Mouse (Mus musculus): ENCODE measurements around the gene Proca1. TPM values are rescaled to one million over a fixed set of nuclear protein-coding genes. Genes with fewer than 3 reads are reported as not detected.

The Proca1 gene
- total RNA-seq, 2 experiments from 2014 or later, result 0.89 to 1.6 TPM

DNA sequence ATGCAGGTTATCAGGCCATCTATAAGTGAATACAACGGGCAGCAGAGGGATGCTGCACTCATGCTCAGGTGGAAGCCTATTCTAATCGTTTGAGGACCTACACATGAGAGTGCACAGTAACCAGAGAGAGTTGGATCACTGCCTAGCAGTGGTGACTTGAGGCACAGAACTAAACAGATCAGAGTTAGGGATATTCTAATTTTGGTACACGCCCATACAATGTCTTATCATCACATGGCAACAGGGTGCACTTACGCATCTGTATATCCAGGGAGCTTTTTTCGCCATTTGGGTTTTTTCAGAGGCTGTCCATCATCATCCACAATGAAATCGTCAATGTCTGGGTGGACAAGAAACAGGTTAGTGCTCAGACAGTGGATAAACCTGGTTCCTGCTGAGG, 38.3 kb downstream of the Proca1 start:
- DNase-seq, result no peak

DNA sequence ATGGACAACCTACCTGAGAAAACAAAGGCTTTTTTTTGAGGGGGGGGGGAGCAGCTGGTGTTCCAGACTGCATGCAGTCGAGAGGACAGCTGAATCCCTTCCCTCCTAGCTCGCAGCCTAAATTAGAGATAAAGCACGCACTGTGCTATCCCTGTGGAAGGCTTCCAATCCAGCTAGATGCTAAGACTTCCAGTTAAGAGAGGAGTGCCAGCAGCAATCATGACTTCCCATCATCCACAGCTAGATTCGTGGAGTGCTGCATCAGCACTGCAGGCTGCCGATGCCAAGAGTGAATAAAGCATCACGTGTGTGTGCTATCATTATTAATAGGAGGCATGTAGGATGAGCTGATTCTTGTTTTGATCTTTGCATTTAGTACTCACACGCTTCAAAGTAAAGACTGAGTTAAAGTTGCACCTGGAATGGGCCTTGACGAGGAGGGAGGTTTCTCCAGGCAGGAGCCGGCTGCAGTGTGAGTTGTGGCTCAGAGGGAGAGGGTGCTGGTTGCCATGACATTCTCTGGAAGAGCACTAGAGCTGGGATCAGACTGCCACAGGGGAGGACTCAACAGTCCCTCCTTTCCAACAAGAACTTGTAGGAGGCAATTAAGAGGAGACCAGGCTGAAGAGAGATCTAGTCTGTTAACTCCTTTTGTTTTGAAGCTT, 47.1 kb downstream of the Proca1 start:
- peak; percentile 27 to 44 for DNase-seq

DNA sequence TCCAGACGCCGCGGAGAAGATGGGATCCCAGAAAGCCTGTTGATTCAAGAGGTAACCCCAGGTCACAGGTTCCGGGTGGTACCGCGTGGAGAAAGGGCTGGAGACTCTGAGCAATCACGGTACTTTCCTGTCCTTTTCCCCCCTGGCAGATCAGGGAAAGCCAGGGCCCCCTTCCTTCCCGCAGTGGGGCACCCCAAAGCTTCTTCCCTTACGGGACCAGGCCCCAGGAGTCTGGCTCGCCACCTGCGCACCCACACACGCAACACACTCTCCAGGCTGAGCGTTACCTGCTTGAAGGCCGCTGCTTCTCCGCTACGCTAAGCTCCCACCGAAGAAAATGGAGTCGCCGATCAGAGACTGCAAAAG, 52.1 kb downstream of the Proca1 start:
- no peak for DNase-seq

DNA sequence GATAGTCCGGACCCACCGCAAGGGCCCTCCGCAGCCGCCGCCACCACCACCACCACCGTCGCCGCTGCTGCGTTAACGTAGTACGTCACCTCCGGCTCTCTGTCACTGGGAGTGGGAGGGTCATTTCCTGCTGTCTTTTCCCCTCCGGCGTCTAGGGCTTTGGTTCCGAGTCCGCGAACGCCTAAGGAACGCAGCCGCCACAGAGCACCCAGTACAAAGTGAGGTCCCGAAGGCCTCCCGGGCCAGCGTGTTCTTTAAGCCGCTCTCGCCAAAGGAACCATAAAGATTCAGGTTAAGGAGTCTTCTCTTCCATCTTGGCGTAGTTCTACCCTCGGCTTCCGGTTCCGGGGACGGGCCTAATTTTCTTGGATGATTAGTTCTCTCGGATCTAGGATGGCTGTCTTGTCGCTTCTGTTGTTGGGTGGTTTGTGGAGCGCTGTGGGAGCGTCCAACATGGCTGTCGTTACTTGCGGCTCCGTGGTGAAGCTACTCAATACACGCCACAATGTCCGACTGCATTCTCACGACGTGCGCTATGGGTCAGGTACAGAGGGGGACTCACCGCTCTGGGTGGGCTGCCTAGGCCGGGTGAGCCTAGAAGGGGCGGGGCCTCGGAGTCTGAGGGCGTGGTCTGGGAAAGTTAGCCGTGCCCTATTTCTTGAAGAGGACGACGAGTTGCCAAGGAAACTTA, 52.6 kb downstream of the Proca1 start, which contains the start of the genes Sdf2 and Supt6:
Gene Sdf2 (plus strand): TSS at position 120 of the 691 bp plus-strand sequence.
Gene Supt6 (minus strand): TSS at position 361 of the 691 bp plus-strand sequence.
- peak; percentile 91 to 96 for DNase-seq

DNA sequence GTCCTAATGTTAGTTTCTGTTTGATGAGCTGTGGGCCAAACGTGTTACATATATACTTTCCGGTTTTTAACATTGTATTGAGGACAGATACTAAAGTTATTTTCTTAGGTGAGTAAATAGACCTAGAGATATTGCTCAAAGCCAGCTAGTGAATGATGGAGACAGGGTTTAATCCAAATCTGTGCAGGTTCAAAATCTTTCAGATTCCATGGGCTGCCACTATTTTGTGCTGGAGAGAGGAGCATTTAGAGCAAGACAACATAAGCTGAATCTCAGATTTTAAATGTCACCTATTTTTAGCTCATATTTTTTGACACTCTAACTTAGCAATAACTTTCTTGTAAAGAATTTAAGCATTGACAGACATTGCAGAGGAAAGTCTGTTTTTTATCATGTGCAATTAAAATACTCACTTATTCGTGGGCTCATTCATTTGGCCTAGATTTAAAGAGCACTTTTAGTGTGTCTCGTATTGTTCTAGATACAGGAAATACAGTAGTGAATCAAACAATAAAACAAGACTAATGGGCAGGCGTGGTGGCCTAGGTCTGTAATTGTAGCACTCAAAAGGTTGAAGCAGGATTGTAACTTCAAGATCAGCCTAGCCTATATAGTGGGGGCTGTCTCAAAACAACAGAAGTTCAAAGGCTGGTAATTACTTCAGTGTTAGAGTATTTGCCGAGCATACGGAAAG, 53.3 kb downstream of the Proca1 start:
- no peak for DNase-seq

DNA sequence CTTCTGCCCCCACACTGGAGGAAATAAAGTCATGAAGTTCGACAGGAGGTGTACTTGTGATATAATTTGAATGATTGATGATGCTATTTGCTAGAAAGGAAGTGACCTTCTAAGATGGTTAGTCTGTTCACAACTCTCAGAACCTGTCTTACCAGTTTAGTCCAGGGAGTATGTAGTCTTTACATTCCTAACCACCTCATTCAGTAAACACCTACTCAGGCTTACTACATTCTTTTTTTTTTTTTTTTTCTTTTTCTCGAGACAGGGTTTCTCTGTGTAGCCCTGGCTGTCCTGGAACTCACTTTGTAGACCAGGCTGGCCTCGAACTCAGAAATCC, 53.8 kb downstream of the Proca1 start:
- no peak for DNase-seq

DNA sequence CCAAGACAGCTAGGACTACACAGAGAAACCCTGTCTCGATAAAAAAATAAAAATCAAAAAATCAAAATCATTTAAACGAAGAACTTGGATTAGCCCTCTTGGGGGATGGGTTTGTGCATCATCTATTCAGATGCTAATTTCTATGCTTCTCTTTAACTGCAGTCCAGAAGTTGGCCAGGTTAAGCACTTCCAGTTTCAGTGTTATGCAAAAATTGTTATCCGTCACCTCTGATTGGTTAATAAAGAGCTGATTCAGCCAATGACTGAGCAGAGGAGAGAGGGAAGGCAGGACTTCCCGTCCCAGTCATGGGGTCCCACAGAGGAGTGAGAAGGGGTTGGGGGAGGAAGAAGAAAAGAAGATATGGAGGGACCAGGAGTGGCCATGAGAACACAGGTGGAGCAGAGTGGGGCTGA, 54.5 kb downstream of the Proca1 start:
- no peak for DNase-seq

Small RNAs within 50 kb of the gene (microRNA-seq; reads per million reads assigned to microRNA genes)
- gene Mir7653, result 0.81 to 1.9 reads per million in 2 experiments

Other genes with a start within 250 kb of the Proca1 start
- 10 to 100 TPM; 21.7 to 21.9 TPM for gene Phf12, start 210.6 kb upstream of the Proca1 start, total RNA-seq (2021)
- gene Dhrs13, start 161.1 kb upstream of the Proca1 start, total RNA-seq (2021), result 1 to 10 TPM; 4.1 to 5.2 TPM
- gene Flot2, start 155.5 kb upstream of the Proca1 start, total RNA-seq (2021), result 10 to 100 TPM; 54.1 to 56.0 TPM
- gene Eral1, start 113.0 kb upstream of the Proca1 start, total RNA-seq (2021), result 10 to 100 TPM; 28.9 to 29.3 TPM
- gene Fam222b, start 98.7 kb upstream of the Proca1 start, total RNA-seq (2021), result 10 to 100 TPM; 11.7 to 12.5 TPM
- gene Traf4, start 27.8 kb upstream of the Proca1 start, total RNA-seq (2021), result 1 to 10 TPM; 3.2 to 4.6 TPM
- gene Nek8, start 16.7 kb upstream of the Proca1 start, total RNA-seq (2021), result 1 to 10 TPM; 1.7 to 2.6 TPM
- gene Tlcd1, start 16.7 kb upstream of the Proca1 start, total RNA-seq (2021), result 10 to 100 TPM in 1 of 2 experiments, 1 to 10 TPM in 1; 3.2 to 10.6 TPM
- 100 to 1,000 TPM; 866 to 935 TPM for gene Rpl23a, start 9.8 kb upstream of the Proca1 start, total RNA-seq (2021)
- 10 to 100 TPM in 1 of 2 experiments, 1 to 10 TPM in 1; 6.4 to 11.4 TPM for gene Rab34, start 5.0 kb upstream of the Proca1 start, total RNA-seq (2021)
- 10 to 100 TPM; 52.7 to 55.7 TPM for gene Sdf2, start 52.4 kb downstream of the Proca1 start, total RNA-seq (2021)
- 10 to 100 TPM; 28.4 to 29.7 TPM for gene Supt6, start 52.6 kb downstream of the Proca1 start, total RNA-seq (2021)
- gene 2610507B11Rik, start 68.4 kb downstream of the Proca1 start, total RNA-seq (2021), result 100 to 1,000 TPM; 203 to 219 TPM
- under 1 TPM; 0.37 to 0.49 TPM for gene BC030499, start 97.4 kb downstream of the Proca1 start, total RNA-seq (2021)
- gene Spag5, start 108.1 kb downstream of the Proca1 start, total RNA-seq (2021), result under 1 TPM; 0.28 to 0.35 TPM
- 1 to 10 TPM in 1 of 2 experiments, under 1 TPM in 1; 0.97 to 1.2 TPM for gene Aldoc, start 129.6 kb downstream of the Proca1 start, total RNA-seq (2021)
- 10 to 100 TPM; 24.6 to 26.7 TPM for gene Pigs, start 135.0 kb downstream of the Proca1 start, total RNA-seq (2021)
- 1 to 10 TPM; 5.2 to 5.8 TPM for gene Unc119, start 150.1 kb downstream of the Proca1 start, total RNA-seq (2021)
- not detected for gene Foxn1, start 193.2 kb downstream of the Proca1 start, total RNA-seq (2021)
- gene Slc13a2, start 228.8 kb downstream of the Proca1 start, total RNA-seq (2021), result not detected